Mouse (Mus musculus) midbrain, embryonic 14.5 days (tissue): ENCODE data around the gene Bicdl1. TPM values are rescaled to one million over a fixed set of nuclear protein-coding genes. Genes with fewer than 3 reads are reported as not detected.
A peak's percentile ranks its signal among the peaks of the same experiment; 100 is the strongest.

ENCODE experiments used
- ATAC-seq: fragments of 200-750 bp; cut with Nextera tagmentation; 2 replicates; pipeline ENCODE4 v1.8.0; 2017; ENCODE audit warnings: moderate number of reproducible peaks, moderate library complexity; ENCODE audit not compliant: low FRiP score, low TSS enrichment
- DNase-seq: peaks from one replicate; pipeline ENCODE4 v3.0.0-alpha.2; 2015
- H3K27ac ChIP-seq: fragments of 300-500 bp; sonication (generic); replicated peaks from 2 replicates; pipeline ENCODE4 v1.5.1; 2014; ENCODE audit warnings: mild to moderate bottlenecking, low read depth, low read length, moderate library complexity
- H3K27me3 ChIP-seq: fragments of 300-500 bp; sonication (generic); 2 replicates; pipeline ENCODE4 v1.6.1; 2014; ENCODE audit warnings: low read length, control low read depth, mixed read lengths; ENCODE audit not compliant: control insufficient read depth, insufficient read depth
- H3K36me3 ChIP-seq: fragments of 300-500 bp; sonication (generic); 2 replicates; pipeline ENCODE4 v1.6.1; 2014; ENCODE audit warnings: low read length, control low read depth; ENCODE audit not compliant: control insufficient read depth, insufficient read depth
- H3K4me1 ChIP-seq: fragments of 300-500 bp; sonication (generic); 2 replicates; pipeline ENCODE4 v1.6.1; 2014; ENCODE audit warnings: mild to moderate bottlenecking, antibody characterized with exemption, low read length, control low read depth; ENCODE audit not compliant: control insufficient read depth, insufficient read depth
- H3K4me2 ChIP-seq: fragments of 300-500 bp; sonication (generic); 2 replicates; pipeline ENCODE4 v1.6.1; 2014; ENCODE audit warnings: mild to moderate bottlenecking, low read length, moderate library complexity
- H3K4me3 ChIP-seq: fragments of 300-500 bp; sonication (generic); replicated peaks from 2 replicates; pipeline ENCODE4 v1.5.1; 2014; ENCODE audit warnings: low read depth, low read length
- H3K9ac ChIP-seq: fragments of 300-500 bp; sonication (generic); replicated peaks from 2 replicates; pipeline ENCODE4 v1.6.1; 2014; ENCODE audit warnings: mild to moderate bottlenecking, low read length, moderate library complexity
- H3K9me3 ChIP-seq: fragments of 300-500 bp; sonication (generic); 2 replicates; pipeline ENCODE4 v1.6.1; 2016; ENCODE audit warnings: low read length, control low read depth, mixed read lengths; ENCODE audit not compliant: control insufficient read depth
- WGBS: fragments of 180-500 bp; shearing (Covaris S2); extraction: QIAGEN DNeasy Blood & Tissue Kit; methylation state at CpG from one replicate; pipeline ENCODE4 v1.1.7; 2014; 5-methylcytosine and 5-hydroxymethylcytosine counted together
- polyA plus RNA-seq: library from polyadenylated mRNA; unstranded; fragments of >200 nt; fragmentation: Nextera tagmentation; extraction: Ambion mirVana; gene quantifications from 2 replicates; pipeline ENCODE4 v1.2.1, GENCODE M21; 2014

Gene Bicdl1
- polyA plus RNA-seq, 1 experiment from 2014 or later: 39.0 TPM

GRCm38 (mm10) chr5:115626237-115626886 lies 105.1 kb downstream of the Bicdl1 start:
- Histone ChIP-seq H3K36me3 (peaks cover 12% of the 10 kb centered on the region), H3K4me3 (no peak overlapping the region), H3K4me1 (no peaks in the 10 kb centered on the region), H3K27ac (no peak overlapping the region), H3K9me3 (no peaks in the 10 kb centered on the region), H3K4me2 (no peak overlapping the region), H3K27me3 (no peaks in the 10 kb centered on the region), H3K9ac (no peak overlapping the region)
- DNase-seq (no peak), ATAC-seq (no peak)
- 87% methylated on average over 10 of the region's 10 CpGs for WGBS

GRCm38 (mm10) chr5:115623694-115624440 lies 107.6 kb downstream of the Bicdl1 start:
- Histone ChIP-seq H3K27ac (no peak overlapping the region), H3K27me3 (no peaks in the 10 kb centered on the region), H3K36me3 (peaks cover 36% of the 10 kb centered on the region), H3K4me3 (no peak overlapping the region), H3K4me2 (no peak overlapping the region), H3K4me1 (no peaks in the 10 kb centered on the region), H3K9ac (no peak overlapping the region), H3K9me3 (no peaks in the 10 kb centered on the region)
- no peak for DNase-seq
- 80% methylated on average over 9 of the region's 9 CpGs for whole genome bisulfite sequencing
- ATAC-seq: no peak

GRCm38 (mm10) chr5:115622686-115623085 lies 108.7 kb downstream of the Bicdl1 start:
- H3K4me2 ChIP-seq: no peak overlapping the region
- no peak for DNase-seq
- peaks cover 48% of the 10 kb centered on the region for H3K36me3 ChIP-seq
- H3K9me3 ChIP-seq: no peaks in the 10 kb centered on the region
- ATAC-seq: no peak
- 87% methylated on average over 7 of the region's 7 CpGs for WGBS
- H3K27ac ChIP-seq: no peak overlapping the region
- H3K9ac ChIP-seq: no peak overlapping the region
- H3K27me3 ChIP-seq: no peaks in the 10 kb centered on the region
- H3K4me1 ChIP-seq: no peaks in the 10 kb centered on the region
- H3K4me3 ChIP-seq: no peak overlapping the region

- Histone ChIP-seq H3K4me1 (no peaks in the 10 kb centered on the region), H3K27ac (no peak overlapping the region), H3K9me3 (no peaks in the 10 kb centered on the region), H3K9ac (no peak overlapping the region), H3K36me3 (peaks cover 78% of the 10 kb centered on the region), H3K4me2 (no peak overlapping the region), H3K4me3 (no peak overlapping the region), H3K27me3 (no peaks in the 10 kb centered on the region)
- DNase-seq: no peak
- no peak for ATAC-seq
- 97% methylated on average over 15 of the region's 15 CpGs for WGBS
Measured at GRCm38 (mm10) chr5:115619690-115620089, 111.7 kb downstream of the Bicdl1 start.

GRCm38 (mm10) chr5:115614948-115615347 lies 116.5 kb downstream of the Bicdl1 start:
- H3K9ac ChIP-seq: no peak overlapping the region
- H3K4me3 ChIP-seq: no peak overlapping the region
- H3K27ac ChIP-seq: no peak overlapping the region
- 83% methylated on average over 7 of the region's 7 CpGs for WGBS
- H3K27me3 ChIP-seq: no peaks in the 10 kb centered on the region
- H3K36me3 ChIP-seq: peaks cover 100% of the 10 kb centered on the region
- H3K9me3 ChIP-seq: no peaks in the 10 kb centered on the region
- H3K4me1 ChIP-seq: no peaks in the 10 kb centered on the region
- H3K4me2 ChIP-seq: no peak overlapping the region
- DNase-seq (peak; percentile 18), ATAC-seq (no peak)

- H3K36me3 ChIP-seq: peaks cover 100% of the 10 kb centered on the region
- no peak overlapping the region for H3K9ac ChIP-seq
- H3K27me3 ChIP-seq: no peaks in the 10 kb centered on the region
- ATAC-seq (no peak), DNase-seq (no peak)
- H3K27ac ChIP-seq: no peak overlapping the region
- H3K4me3 ChIP-seq: no peak overlapping the region
- no peak overlapping the region for H3K4me2 ChIP-seq
- 96% methylated on average over 9 of the region's 9 CpGs for WGBS
- no peaks in the 10 kb centered on the region for H3K4me1 ChIP-seq
- H3K9me3 ChIP-seq: no peaks in the 10 kb centered on the region
Measured at GRCm38 (mm10) chr5:115613332-115613731, 118.1 kb downstream of the Bicdl1 start.

- H3K4me1 ChIP-seq: no peaks in the 10 kb centered on the region
- no peak overlapping the region for H3K4me3 ChIP-seq
- 96% methylated on average over 11 of the region's 11 CpGs for WGBS
- H3K27me3 ChIP-seq: no peaks in the 10 kb centered on the region
- H3K9ac ChIP-seq: no peak overlapping the region
- ATAC-seq (no peak), DNase-seq (no peak)
- no peaks in the 10 kb centered on the region for H3K9me3 ChIP-seq
- peaks cover 92% of the 10 kb centered on the region for H3K36me3 ChIP-seq
- H3K4me2 ChIP-seq: no peak overlapping the region
- H3K27ac ChIP-seq: no peak overlapping the region
Measured at GRCm38 (mm10) chr5:115611566-115611965, 119.9 kb downstream of the Bicdl1 start.

- ATAC-seq (no peak), DNase-seq (no peak)
- Histone ChIP-seq H3K4me2 (no peak overlapping the region), H3K9ac (no peak overlapping the region), H3K4me3 (no peak overlapping the region), H3K4me1 (no peaks in the 10 kb centered on the region), H3K36me3 (peaks cover 85% of the 10 kb centered on the region), H3K9me3 (no peaks in the 10 kb centered on the region), H3K27ac (no peak overlapping the region), H3K27me3 (no peaks in the 10 kb centered on the region)
- WGBS: 98% methylated on average over 6 of the region's 6 CpGs
Measured at GRCm38 (mm10) chr5:115603561-115603960, 127.9 kb downstream of the Bicdl1 start.
